Mouse (Mus musculus) right cerebral cortex, postnatal 25 days (tissue): ENCODE data around the gene Plekhd1.

ENCODE experiments used
- DNase-seq: peaks from one replicate; pipeline ENCODE4 v3.0.0; 2022

Plekhd1 gene

GRCm38 (mm10) chr12:80701332-80701731 lies 8.9 kb downstream of the Plekhd1 start:
- no peak for DNase-seq

GRCm38 (mm10) chr12:80706208-80706914 lies 14.0 kb downstream of the Plekhd1 start:
- no peak for DNase-seq

DNA sequence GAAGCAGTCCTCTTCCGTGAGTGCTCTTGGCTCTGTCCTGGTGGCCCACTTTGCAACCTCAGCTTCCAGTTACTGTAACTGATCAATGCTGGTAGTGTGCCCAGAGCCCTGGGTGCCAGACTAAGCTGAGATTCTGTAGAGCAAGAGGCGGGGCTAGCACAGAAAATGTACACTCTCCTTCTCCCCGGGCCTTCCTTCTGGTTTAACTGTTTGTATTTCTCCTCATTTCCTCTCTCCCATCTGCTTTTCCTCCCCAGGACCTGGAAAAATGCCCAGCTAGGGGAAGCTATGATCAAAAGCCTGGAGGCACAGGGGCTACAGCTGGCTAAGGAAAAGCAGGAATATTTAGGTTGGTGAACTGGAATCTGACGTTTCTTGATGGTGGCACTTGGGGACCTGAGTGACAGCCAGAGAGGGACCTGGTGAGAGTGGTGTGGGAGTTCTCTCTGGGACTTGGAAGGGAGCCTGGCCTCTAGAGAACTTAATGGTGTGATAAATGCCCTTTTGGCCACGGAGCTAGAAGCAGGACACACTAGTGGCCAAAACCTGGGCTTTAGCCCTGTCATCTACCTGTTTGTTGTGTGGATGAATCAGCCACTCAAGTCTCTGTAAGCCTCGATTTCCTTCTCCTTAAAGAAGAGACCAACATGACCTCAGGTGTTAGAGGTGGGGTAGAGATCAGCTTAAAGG lies 14.7 kb downstream of the Plekhd1 start:
- no peak for DNase-seq

DNA sequence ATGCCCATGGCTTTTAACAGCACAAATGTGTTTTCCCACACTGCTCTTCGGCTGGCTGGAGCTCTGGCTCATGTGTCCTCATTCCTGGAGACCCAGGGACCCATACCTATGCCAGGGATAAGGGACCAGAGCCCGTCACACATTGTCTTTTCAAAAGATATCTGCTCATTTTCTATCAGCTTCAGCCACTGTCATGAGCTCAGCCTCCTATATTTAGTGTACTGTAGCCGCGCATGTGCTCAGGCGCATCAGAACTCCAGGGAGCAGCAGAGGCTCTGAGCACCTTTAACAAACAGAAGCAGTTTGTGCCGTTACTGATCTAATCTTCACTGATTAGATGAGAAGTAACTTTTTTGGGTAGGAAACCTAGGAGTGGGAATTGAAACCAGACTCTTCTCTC lies 23.5 kb downstream of the Plekhd1 start:
- DNase-seq = no peak

DNA sequence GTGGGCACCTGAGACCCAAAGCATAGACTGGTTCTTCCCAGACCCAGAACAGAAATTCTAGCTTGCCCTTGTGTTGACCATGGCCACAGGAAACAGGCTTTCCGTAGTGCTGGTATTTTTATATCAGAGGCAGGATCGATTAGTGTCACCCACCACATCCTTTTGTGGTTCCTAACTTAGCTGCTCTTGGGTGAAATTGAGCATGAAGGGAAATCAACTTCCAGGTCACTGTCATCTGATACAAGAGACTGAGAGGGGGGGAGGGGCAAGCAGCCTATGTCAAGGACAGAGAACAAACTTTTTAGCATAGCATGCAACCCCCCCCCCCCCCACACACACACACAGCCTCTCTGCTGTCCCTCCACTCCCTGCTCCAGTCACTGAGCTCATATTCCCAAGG lies 26.8 kb downstream of the Plekhd1 start:
- DNase-seq = no peak

GRCm38 (mm10) chr12:80720507-80720906 lies 28.1 kb downstream of the Plekhd1 start:
- no peak for DNase-seq

DNA sequence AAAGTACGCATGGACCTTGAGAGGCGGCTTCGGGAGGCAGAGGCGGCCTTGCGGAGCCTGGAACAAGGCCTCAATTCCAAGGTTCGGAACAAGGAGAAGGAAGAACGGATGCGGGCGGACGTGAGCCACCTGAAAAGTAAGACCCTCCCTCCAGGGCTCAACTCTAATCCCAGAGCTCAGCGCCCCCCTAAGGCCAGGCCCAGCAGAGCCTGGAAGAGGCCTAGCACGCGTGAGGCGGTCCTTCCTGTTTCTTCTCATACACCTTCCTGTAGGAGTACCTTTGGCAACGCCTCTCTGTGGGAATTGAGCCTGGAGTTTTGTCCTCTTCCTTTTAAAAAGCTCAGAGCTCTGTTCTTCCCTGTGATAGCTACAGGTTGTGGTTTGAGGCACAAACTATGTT lies 29.1 kb downstream of the Plekhd1 start:
- no peak for DNase-seq

DNA sequence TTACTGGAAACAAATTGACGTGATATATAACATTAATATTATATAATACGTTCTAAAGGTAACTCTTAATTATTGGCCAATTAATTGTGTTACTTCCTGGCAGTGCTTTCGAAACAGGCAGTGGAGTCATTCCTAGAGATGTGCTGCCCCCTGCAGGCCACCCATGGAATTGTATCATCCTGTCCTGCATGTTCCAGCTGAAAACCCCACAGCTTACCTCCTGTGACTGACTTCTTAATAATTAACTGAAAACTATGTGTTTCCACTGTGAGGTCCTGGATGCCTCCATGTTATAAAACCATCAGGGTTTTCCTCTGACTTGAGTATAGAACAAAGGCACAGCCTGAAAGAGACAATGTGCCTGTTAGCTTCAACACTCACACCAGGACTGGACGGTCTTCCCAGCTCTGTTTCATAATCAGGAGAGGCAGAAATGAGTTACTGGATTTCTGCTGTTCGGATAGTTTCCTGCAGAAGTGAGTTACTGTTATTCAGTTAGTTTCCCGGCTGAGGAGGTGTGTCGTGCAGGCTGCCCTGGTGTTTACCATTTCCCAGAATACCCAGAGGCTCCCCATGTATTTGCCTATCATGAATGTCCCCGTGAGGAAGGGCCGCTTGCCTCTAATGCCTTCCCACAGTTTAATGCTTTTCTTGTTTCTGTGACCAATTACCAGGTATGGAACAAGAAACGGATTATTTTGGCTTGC lies 32.6 kb downstream of the Plekhd1 start:
- DNase-seq = peak; percentile 74

DNA sequence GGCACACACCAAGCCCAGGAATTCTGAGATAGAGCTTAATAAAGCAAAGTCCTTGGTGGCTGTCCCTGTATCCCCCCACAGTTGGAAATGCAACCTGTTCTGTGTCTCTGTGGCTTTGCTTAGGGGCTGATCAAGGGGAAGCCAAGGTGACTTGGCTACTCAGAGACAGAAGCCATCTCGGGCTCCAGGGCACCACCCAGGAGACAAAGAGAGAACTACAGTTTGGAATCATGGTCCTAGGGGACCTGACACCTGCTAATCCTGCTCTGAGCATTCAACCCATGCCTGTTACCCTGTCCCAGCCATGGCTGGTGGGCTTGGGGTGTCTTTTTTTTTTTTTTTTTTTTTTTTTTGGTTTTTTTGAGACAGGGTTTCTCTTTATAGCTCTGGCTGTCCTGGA lies 35.8 kb downstream of the Plekhd1 start:
- DNase-seq = no peak

DNA sequence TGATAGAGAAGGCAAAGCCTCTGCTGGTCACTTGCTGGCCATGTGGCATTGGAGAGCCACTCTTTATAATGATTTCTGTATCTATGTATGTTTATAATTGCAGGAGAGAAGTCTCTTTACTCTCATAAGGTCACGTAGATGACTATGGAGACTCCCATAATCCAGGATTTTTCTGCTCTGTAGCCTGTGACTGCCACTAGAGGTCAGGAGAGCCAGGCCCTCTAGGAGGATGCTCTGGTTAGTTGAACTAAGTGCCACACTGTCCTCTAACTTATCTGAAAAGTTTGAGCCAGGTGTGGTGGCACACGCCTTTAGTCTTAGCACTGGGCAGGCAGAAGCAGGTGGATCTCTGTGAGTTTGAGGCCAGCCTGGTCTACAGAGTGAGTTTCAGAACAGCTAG lies 36.4 kb downstream of the Plekhd1 start:
- DNase-seq = no peak

- DNase-seq = no peak
Observed at GRCm38 (mm10) chr12:80729758-80730530, 37.6 kb downstream of the Plekhd1 start.

- peak; percentile 73 for DNase-seq
Observed at GRCm38 (mm10) chr12:80730567-80730966, 38.2 kb downstream of the Plekhd1 start.

GRCm38 (mm10) chr12:80734526-80735470 lies 42.4 kb downstream of the Plekhd1 start:
- DNase-seq = no peak

DNA sequence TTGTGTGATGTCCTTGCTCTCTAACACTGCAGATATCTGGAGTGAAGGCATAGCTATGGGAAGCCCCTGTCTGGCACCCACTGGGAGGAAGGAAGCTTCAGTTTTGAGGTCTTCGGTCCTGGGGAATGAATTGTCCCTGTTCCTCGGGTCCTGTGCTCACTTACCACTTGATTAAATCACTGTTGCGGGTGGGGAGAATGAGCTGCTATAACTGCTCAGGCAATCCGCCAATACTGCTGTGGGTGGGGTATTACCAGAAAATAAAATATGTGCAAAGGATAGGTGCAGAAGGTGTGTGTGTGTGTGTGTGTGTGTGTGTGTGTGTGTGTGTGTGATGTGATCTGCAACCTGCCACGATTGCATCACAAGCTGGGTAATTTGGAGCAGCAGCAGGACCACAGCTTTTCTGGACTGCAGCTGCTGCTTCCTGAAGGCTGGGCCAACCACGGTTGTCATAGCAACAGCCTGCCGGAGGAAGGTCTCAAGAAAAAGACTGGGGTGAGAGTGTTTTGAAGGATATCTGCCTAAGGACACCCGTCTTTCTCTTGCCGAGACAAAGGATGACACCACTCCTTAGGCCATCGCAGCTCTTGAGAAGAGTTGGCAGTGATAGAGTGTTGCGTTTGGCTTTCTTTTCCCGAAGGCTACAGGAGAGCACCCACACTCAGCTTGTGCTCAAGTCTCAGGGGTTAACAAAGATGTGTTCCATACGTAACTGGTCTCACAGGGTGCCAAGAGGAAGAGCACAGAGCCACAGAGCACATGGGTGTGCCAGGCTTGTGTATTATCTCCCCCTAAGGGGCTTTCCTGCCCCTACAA lies 44.3 kb downstream of the Plekhd1 start:
- DNase-seq = peak; percentile 73

- no peak for DNase-seq
Observed at GRCm38 (mm10) chr12:80737283-80737600, 44.9 kb downstream of the Plekhd1 start.

- no peak for DNase-seq
Observed at GRCm38 (mm10) chr12:80739482-80739881, 47.1 kb downstream of the Plekhd1 start.

DNA sequence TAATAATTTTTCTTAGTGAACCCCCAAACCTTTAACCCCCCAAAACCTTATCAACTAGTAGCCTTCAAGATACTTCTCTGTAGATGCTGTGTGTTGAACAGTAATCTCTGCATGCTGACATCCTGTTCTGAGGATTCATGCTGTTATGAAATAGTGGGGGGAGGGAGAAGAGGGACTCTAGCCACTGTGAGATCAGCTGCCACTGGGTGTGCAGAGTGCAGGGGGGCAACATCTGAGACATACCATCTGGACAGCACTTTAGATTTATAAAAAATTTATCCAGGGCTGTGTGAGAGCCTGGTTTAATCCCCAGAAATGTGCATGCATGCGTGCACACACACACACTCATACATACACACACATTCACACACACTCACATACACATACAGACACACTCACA lies 52.2 kb downstream of the Plekhd1 start:
- no peak for DNase-seq

DNA sequence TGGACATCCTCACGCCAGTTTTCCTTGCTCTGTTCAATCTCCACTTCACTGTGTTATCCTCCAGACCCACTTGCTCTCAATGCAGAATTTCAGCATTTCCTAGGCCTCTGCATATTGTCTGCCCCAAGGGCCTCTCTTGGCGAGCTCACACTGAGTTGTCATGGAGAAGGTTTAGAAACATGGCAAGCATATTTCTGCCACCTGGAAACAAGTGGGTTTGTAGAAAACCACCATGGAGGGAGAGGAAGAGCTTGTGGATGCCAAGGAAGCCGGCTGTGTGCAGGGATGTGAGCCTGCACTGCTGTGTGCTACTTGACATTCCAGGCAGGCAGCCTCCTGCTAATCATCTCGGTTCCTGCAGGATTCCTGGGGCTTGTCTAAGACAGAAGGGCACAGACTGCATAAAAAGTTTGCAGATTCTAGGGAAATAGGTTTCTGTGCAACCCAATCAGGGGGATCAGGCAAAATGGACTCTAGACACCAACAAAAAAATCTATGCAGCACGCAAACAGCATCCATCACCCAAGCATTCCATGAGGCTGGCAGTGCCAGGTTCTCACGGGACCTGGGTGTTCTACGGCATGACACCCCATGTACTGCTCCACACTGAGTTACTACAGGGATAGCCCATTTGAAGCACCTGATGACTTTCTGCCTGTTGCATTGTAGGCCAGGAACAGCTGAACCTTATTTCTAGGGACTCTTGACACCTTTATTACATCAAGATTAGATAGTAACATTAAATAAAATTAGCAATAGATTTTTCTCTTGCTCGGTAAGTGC lies 53.8 kb downstream of the Plekhd1 start:
- DNase-seq = peak; percentile 28

- DNase-seq = no peak
Observed at GRCm38 (mm10) chr12:80751556-80751955, 59.2 kb downstream of the Plekhd1 start.

DNA sequence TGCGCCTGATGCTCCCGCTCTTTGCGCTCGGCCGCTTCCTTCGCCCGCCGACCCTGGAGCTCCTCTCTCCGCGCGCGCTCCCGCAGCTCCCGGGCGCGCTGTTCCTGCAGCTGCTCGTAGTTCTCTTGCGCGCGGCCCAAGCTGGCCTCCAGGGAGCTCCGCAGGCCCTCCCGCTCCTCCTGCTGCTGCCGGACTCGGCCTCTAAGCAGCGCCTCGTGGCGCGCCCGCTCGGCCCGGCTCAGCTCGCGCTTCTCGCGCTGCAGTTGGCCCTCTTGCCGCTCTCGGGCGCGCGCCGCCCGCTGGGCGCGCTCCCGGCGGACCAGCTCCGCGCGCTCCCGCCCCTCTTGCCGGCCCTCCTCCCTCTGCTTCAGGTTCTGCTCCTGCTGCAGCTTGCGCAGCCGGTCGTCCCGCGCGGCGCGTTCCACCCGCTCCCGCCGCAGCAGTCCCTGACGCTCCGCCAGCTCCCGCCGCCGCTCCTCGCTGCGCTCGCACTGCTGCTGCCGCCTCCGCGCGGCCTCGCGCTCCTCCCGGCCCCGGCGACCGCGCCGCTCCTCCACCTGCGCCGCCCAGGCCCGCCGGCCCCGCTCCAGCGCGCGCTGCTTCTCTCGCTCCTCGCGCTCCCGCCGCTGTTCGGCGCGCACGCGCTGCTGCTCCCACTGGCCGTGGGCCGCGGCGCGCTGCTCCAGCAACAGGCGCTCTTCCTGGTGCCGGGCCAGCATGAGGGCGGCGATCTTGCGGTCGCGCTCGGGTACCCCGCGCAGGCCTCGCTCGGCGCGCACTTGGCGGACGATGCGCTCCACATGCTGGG lies 65.6 kb downstream of the Plekhd1 start:
- no peak for DNase-seq
